Mouse (Mus musculus) skeletal muscle tissue, adult 2 months (tissue): Measurements from ENCODE around the gene Kel.

ENCODE experiments used
- DNase-seq: peaks from one replicate; pipeline ENCODE4 v3.0.0-alpha.2; 2012; ENCODE audit warnings: low read depth, low spot score

Kel gene

DNA sequence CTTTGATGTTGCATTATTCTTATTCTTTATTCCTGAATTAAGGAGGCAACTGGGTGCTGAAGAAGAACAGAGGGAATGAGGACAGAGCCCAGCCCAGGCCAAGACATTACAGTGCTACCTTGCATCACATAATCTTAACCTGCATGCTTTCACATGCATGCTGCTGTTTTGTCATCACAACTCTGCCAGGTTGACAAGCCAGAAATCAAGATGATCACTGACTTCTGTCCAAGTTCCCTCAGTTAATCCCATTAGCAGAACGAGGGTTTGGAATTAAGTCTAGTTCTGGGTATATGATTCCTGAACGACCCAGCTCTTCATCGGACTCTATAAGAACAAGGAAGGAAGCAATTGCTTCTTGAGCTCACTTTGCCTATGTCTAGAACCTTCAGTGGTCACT is 57.9 kb downstream of the Kel start:
- no peak for DNase-seq

DNA sequence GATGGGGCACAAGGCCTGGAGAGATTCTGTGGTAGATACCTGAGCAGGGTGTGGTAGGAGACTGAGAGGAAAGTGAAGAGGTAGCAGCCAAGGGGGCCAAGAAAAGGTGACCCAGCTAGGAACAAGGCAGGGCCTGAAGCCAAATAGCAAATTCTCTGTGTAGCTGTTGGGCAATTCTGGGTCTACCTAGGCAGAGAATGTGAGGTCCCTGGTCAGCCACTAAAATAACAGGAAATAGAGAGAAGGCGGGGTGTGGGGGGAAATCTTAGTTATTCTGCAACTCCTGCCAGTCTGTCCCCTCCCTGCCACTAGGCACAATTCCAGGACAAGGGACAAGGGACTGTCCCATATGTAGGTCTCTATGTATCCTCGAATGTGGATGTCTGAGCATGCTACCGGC is 60.9 kb downstream of the Kel start:
- no peak for DNase-seq

DNA sequence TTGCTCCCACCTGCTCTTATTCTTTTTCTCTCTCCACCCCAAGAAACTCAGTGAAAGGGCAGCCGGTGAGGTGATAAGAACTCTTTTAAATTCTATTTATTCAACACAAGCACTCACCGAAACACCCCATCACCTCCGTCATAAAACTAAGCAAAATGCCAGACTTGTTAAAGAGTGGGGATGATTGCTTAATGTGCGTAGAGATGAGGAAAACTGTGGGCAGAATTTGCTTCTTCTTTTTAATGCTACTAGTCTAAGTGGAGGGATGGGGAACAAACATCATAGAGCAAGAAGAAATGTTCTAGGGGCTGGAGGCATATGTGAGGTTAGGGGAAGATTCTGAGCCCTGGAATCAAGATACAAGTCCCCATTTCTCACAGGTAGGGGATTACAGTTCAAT is 61.4 kb downstream of the Kel start:
- no peak for DNase-seq

DNA sequence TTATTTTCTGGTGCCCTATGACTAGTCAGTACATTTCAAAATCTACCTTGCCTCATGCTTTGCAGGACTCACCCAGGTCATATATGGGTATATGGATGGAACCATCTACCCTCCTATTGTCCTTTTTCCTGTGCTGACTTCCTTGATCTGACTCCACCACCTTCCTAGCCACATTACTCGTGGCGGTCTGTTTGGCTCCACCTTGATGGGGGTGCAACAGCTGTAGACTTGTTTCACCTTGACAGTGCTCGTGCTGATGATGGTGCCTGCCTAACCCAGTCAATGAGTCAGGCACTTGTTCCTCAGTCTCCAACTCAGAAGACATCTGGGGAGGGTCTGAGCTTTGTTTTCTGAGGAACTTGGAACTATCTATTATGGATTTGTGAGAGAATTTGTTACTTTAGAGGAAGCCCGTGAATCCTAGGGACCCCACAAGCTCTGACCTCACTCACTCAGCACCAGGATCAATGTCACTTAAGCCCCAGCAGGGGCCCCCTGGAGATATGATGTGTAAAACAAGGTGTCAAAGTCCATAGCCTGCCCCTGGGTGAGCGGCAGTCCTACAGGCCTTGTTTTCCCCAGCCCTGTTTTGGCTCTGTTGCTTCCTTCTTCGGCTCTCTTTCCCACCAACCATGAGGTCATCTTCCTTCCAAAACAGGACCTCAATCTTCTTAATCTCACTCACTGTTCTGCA is 62.8 kb downstream of the Kel start:
- no peak for DNase-seq

DNA sequence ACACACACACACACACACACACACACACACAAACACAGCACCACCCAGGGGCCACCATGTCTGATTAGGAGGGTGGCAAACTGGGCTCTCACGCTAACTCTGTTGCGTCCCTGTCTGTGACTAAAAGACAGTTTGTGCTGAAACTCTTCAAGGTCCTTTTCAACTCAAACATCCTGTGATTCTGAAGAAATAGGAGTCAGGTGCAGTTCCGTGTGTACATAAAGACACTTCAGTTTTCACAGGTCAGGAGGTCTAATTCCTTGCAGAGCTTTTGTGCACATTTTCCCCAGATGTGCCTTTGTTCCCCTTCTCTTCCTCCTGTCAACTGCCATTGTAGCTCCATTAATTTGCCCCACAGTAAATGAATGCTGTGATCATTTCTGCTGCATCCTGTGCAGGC is 63.7 kb downstream of the Kel start:
- no peak for DNase-seq

DNA sequence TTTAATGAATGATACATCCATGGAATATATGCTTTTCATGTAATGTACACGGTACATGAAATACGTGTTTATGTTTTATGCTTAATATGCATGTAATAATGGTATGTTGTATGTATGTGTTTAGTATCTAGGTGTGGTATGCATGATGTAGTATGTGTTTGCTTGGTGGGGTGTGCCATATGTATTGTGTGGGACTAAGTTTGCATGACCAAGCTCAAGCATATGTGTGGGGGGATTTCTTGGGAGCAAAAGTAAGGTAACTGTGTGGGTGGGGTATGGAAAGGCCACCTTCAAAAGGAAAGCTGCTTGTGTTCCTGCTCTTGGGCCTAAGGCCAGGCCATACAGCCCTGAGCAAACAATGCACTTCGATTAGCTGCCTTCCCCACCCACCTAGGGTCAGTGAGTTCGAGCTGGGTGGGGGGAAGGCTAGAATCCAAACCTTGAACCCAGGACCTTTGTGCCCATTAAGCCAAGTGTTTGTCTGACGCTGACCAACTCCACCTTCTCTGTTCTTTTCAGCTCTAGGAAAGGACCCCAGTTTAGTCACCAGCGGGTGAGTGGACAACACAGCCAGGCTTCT is 66.1 kb downstream of the Kel start:
- no peak for DNase-seq

DNA sequence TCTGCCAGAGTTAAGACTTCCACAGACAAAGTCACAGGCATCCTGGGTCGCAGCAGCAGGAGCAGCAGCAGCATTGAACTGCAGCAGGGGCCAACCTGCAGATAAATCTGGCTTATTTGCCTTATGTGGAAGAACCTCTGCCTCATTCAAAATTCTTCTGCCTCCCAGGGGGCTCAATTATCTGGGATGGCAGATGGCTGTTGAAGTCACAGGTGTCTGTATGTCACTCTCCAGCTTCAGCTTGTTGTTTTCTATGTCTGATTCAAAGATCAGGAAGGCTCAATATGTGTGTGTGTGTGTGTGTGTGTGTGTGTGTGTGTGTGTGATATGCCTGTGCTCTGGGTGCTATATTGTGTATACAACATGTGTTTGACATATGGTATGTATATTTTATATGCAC is 66.7 kb downstream of the Kel start:
- DNase-seq = no peak
